Mouse (Mus musculus): ENCODE measurements at regions not wholly inside any gene's neighbourhood (a gene's known extent, or its start where the extent isn't known, plus 50 kb on each side); places are given as distances from the start of the nearest gene placed in this dataset.

GRCm38 (mm10) chr5:148742158-148742835 is 186.8 kb downstream of the Katnal1 start:
- no peak for DNase-seq (ENCODE audit: low read depth, low spot score)

GRCm38 (mm10) chr5:148741267-148742004 is 187.7 kb downstream of the Katnal1 start:
- DNase-seq (ENCODE audit: low read depth, low spot score): no peak

DNA sequence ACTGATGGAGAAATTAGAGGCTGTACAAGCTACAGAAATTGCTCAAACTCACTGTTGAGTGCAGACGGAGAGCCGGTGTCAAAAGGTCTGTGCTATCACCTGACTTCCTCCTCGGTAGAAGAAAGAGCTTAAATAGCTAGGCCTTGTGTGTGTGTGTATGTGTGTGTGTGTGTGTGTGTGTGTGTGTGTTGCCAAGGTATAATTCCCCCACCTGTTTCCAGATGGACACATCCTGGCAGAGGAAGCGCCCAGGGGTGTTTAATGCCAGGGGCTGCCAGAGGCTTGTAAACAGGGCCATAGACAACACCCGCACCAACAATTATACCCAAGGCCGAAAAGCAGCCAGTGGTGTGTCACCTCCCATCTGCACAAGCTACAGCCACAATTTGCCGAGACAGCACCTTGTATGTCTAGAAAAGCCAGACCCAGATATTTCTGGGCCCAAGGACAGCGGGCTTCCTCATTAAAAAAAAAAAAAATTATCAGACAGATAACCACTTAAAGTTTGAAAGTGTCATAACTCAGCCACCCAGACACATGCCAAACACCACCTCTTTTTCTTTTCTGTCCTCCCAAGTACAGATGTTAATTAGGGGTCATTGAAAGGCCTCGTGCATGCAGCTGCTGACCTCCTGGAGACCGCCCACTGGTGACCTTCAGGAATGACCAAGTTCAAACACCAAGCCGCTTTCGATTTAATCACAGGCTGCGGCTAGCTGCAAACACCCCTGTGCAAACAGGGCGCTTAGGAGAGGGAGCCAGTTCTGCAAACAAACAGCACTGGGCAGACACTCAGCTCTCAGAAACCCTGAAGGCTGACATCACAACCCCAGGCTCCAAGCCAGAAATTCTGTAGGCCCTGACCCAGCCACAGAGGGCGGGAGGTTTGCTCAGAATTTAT is 188.0 kb upstream of the Ubl3 start:
- peak; percentile 6 for DNase-seq (ENCODE audit: low read depth, low spot score)

- DNase-seq (ENCODE audit: low read depth, low spot score): no peak
Measured at GRCm38 (mm10) chr5:148739672-148740071, 187.1 kb upstream of the Ubl3 start.

GRCm38 (mm10) chr5:148739141-148739540 is 186.6 kb upstream of the Ubl3 start:
- DNase-seq (ENCODE audit: low read depth, low spot score): no peak

DNA sequence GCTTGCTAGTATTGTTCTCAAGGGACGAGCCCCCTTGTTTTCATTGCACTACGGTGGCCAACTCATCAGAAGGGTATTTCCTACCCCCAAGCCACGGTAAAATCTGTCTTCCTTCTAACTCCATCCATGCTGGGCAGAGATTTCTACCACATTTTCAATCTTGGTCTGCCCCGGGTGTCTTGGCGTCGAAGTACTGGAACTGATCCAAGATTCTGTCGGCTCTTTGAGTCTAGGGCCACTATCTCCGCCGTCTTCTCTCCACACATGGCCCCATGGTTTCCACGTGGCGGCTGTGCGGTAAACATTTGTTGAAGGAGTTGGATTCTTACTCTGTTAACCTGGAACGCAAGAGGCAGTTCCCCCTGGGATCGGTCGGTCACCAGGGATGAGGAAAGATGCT is 177.0 kb upstream of the Ubl3 start:
- no peak for DNase-seq (ENCODE audit: low read depth, low spot score)

- DNase-seq (ENCODE audit: low read depth, low spot score): no peak
Measured at GRCm38 (mm10) chr5:148728492-148728891, 175.9 kb upstream of the Ubl3 start.

- no peak for DNase-seq (ENCODE audit: low read depth, low spot score)
Measured at GRCm38 (mm10) chr5:148726442-148726841, 173.9 kb upstream of the Ubl3 start.

GRCm38 (mm10) chr5:148724470-148724869 is 171.9 kb upstream of the Ubl3 start:
- DNase-seq (ENCODE audit: low read depth, low spot score): no peak

GRCm38 (mm10) chr5:148723677-148724227 is 171.2 kb upstream of the Ubl3 start:
- DNase-seq (ENCODE audit: low read depth, low spot score): no peak

DNA sequence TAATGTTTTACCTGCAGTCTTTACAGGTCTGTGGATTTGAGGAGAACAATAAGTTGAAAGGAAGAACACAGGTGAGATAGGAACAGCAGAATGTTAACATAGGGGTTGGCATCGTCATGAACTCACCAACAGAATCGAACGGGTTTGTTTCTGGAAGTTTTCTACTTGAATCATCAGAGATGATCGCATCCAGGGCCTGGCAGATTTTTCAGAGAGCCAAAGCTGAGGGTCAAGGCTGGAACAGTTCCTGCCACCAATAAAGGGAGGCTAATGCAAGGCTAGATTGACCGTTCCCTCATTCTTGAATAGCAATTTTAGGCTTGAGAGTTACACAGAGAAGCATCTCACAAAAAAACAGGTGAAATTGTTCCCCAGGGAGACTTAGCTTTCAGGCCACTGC is 168.0 kb upstream of the Ubl3 start:
- no peak for DNase-seq (ENCODE audit: low read depth, low spot score)

DNA sequence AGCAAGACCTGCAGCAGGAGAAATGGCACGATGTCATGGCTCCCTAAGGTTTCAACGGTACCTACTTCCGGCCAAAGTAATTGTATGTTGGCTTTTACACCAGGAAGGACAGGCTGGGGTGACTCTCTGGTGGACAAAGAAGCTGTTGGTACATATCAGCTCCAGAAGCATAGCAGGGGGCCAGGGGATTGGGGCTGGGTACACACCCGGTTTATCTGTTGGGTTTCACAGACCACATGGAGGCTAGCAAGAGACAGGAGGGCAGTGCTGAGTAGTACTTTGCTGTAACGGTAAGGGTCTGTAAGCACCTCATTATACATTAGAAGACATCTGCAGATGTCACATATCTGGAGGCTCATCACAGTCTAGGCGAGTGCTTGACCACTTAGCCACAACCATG is 164.0 kb upstream of the Ubl3 start:
- DNase-seq (ENCODE audit: low read depth, low spot score): no peak

- no peak for DNase-seq (ENCODE audit: low read depth, low spot score)
Measured at GRCm38 (mm10) chr5:148715218-148715991, 162.8 kb upstream of the Ubl3 start.

DNA sequence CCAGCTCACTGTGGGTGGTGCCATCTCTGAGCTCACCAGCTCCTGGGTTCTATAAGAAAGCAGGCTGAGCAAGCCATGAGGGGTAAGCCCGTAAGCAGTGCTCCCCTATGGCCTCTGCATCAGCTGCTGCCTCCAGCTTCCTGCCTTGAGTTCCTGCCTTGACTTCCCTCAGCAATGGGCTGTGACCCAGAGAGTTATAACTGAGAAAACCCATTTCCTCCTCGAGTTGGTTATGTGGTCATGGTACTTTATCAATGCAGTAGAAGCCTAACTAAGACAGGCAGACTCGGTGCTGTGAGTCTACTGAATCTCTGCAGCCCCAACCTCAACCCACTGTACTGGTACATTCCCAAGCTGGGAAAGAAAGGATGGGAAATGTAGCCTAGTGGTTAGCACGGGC is 162.2 kb upstream of the Ubl3 start:
- no peak for DNase-seq (ENCODE audit: low read depth, low spot score)

DNA sequence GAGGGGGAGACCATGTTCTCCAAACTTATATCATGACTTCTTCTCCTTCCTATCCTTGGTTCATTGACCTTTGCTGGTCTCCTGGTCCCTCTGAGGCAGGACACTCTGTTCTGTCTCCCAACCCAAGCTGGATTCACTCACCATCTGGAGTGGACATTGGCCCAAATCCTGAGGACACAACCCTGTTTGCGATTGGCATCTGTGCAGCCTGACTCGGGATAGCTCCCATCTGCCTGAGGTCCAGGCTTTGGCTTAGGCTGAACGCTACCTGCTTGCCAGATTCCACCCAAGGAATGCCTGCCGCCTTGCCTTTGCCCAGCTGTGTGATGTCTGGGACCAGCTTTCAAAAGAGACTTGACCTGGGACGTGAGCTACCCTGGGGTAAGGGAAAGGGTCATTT is 161.2 kb upstream of the Ubl3 start:
- DNase-seq (ENCODE audit: low read depth, low spot score): no peak

DNA sequence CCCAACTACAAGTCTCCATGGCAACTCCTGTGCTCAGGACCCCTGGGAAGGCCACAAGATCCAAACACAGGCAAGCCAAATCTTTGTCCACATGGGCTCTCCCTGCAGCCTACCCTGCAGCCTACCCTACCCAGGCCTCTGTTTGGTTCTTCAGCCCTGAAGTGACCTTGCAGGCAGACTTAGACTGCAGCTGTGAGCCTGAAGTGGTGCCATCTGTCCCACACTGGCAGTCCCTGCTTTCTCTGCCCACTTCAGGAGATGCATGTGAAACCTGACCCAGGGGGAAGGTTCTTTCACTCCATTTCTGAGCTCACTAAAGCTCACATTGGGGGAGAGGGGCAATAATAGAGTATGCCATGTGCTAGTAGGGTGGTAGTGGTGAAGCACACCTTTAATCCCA is 160.4 kb upstream of the Ubl3 start:
- no peak for DNase-seq (ENCODE audit: low read depth, low spot score)

DNA sequence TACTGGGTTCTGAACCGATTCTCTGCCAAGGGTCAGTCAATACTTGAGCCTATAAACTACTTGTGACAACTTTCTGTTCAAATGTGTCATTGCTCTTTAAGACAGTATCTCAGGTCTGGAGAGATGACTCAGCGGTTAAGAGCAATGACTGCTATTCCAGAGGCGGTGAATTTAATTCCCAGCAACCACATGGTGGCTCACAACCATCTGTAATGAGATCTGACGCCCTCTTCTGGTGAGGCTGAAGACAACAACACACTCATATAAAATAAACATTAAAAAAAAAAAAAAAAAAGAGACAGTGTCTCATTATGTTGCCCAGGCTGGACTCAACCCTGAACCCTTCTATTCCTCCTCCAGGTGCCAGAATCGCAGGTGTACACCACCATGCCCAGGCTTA is 159.0 kb upstream of the Ubl3 start:
- no peak for DNase-seq (ENCODE audit: low read depth, low spot score)

DNA sequence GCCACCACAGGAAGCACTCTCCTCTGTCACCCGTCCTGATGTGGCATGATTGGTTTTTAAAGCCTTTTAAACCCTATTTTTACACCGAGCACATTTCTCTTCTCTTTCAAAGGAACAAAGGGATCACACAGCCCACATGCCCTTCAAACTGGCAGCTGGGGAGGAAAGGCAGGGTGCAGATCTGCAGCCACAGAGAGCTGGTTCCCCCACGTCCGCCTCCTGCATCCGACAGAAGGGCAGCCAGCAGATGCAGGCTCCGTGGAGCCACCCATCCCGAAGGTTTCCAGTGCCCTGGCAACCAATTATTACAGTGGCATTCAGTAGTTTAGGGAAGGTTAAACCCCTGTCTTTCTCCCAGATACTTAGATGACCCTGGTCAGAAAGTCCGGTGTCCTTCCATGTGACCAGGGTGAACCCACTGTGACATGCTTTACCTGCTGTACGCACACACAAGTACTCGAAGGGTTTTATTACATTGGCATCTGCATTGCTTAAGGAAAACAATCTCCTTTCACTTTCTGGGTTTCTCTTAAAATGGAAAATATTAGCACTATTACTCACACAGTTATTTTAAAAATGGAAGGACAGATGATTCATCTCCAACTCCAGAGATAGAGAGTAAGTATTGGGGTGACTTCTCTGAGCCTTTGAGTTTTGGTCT is 156.7 kb upstream of the Ubl3 start:
- no peak for DNase-seq (ENCODE audit: low read depth, low spot score)

DNA sequence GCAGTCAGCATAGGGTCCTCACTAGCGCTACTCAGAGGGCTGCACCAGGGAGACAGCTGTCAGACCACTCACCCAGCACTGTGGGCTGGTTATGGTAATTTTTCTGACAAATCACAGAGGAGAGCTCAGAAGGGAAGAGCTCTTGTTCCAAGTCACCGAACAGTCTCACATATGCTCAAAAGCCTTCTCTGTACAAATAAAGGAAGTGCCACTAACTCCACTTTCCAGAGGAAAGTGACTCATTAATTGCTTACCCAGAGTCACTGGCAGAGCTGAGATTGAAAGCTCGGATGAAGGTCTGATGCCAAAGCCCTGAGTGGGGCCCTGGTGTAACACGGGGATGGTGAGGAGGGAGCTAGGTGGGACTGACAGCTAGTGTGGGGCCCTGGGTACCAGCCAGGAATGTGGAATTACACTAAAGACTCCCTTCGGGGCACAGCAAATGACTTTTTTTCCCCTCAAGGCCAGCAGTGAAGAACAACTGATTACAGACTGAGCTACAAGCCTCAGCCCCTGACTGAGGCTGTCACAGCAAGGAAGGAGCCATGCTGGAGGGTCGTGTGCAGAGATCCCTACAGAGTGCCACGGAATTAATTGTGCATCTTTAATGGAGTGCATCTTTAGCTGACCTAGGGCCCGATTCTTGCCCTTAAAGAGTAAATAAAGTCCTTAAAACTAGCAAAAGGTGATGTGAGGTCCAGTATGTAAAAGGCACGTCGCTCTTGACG is 155.6 kb upstream of the Ubl3 start:
- DNase-seq (ENCODE audit: low read depth, low spot score): no peak

DNA sequence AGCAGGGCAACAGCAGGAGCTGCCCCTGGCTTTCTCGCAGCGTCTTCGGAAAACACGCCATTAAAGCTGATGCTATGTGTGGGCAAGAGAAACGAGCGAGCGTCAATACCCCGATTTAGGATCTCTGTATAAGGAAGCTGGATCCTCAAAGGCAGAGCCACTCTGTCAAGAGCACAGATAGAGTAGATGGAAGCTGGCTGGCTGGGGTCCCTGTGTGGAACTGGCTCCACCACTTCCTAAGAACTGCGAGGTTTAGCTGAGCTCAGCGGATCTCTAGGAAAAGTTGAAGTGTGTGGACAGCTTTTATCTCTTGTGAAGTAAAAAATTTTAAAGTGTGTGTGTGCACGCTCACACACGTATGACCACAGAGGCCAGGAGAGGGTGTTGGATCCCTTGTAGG is 154.7 kb upstream of the Ubl3 start:
- DNase-seq (ENCODE audit: low read depth, low spot score): no peak

Measured in retina, adult 2 months (tissue).